In the genomic region with DNA sequence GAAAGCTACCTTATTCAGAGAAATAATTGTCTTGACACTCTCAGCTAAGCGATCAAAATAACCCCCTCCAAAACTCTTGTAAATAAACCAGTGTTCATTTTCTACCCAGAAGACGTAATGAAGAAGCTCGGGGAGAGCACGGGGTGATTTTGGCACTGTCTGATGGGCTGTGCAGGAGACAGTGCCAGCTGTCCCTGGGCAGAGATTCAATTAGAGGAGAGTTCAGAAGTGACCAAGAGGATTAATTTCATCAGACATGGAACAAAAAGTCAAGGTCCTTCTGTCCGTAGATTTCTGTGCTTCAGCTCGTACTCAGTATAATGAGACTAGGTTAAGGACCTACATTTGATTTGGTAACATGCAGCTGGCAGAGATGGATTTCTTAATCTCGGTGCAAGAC, we compare ENCODE assay signal across 10 mouse cellular contexts.
DNase-seq lines count a peak whose midpoint lies in the region; ATAC-seq and TF ChIP-seq lines count a peak whose summit lies in the region.
"Had no signal": no experiment of that assay in that cellular context is flagged by ENCODE, and none has a peak within 500 bp of the region (broad histone marks: within the 10 kb centered on the region; RNA-seq: fewer than 3 reads in every experiment).

No protein-coding gene starts in this region.

- no peak overlapping the region for H3K9ac ChIP-seq in midbrain, postnatal 0 days (replicated peaks; ENCODE audit: low read length, poor library complexity, severe bottlenecking)
- no peak overlapping the region for H3K9ac ChIP-seq in midbrain, embryonic 15.5 days
- H3K9ac ChIP-seq: limb, embryonic 12.5 days had no signal

- H3K36me3 ChIP-seq in heart, embryonic 10.5 days: no peaks in the 10 kb centered on the region
- no peaks in the 10 kb centered on the region for H3K36me3 ChIP-seq in midbrain, postnatal 0 days (ENCODE audit: insufficient read depth, low read length)
- no peaks in the 10 kb centered on the region for H3K36me3 ChIP-seq in midbrain, embryonic 15.5 days (replicated peaks)
- no peaks in the 10 kb centered on the region for H3K36me3 ChIP-seq in embryonic facial prominence, embryonic 10.5 days (replicated peaks)
- H3K36me3 ChIP-seq: limb, embryonic 12.5 days had no signal

- H3K4me1 ChIP-seq in heart, embryonic 10.5 days: no peaks in the 10 kb centered on the region
- H3K4me1 ChIP-seq in midbrain, postnatal 0 days (ENCODE audit: insufficient read depth, low read length): no peaks in the 10 kb centered on the region
- H3K4me1 ChIP-seq in midbrain, embryonic 15.5 days: peaks cover 8% of the 10 kb centered on the region
- H3K4me1 ChIP-seq in embryonic facial prominence, embryonic 10.5 days: peaks cover 6% of the 10 kb centered on the region; the same call in 1 of the 2 replicates

- ATAC-seq in midbrain, postnatal 0 days (ENCODE audit: low FRiP score): no peak; the same call in 1 of the 2 replicates
- no peak for ATAC-seq in midbrain, embryonic 15.5 days (replicated peaks)
- ATAC-seq: intestine, embryonic 16.5 days had no signal

- H3K9me3 ChIP-seq in heart, embryonic 10.5 days: no peaks in the 10 kb centered on the region
- no peaks in the 10 kb centered on the region for H3K9me3 ChIP-seq in midbrain, postnatal 0 days (ENCODE audit: low read length)
- no peaks in the 10 kb centered on the region for H3K9me3 ChIP-seq in midbrain, embryonic 15.5 days
- no peaks in the 10 kb centered on the region for H3K9me3 ChIP-seq in embryonic facial prominence, embryonic 10.5 days
- H3K9me3 ChIP-seq: limb, embryonic 12.5 days had no signal

- no peak overlapping the region for H3K27ac ChIP-seq in heart, embryonic 10.5 days
- H3K27ac ChIP-seq in midbrain, postnatal 0 days (ENCODE audit: low read depth, low read length): no peak overlapping the region
- no peak overlapping the region for H3K27ac ChIP-seq in midbrain, embryonic 15.5 days
- no peak overlapping the region for H3K27ac ChIP-seq in embryonic facial prominence, embryonic 10.5 days (replicated peaks)
- H3K27ac ChIP-seq: limb, embryonic 12.5 days had no signal

- no peak overlapping the region for H3K4me2 ChIP-seq in midbrain, postnatal 0 days (ENCODE audit: low read depth, low read length, poor library complexity, severe bottlenecking)
- no peak overlapping the region for H3K4me2 ChIP-seq in midbrain, embryonic 15.5 days
- H3K4me2 ChIP-seq: limb, embryonic 12.5 days had no signal

- H3K4me3 ChIP-seq in heart, embryonic 10.5 days: no peak overlapping the region
- no peak overlapping the region for H3K4me3 ChIP-seq in midbrain, postnatal 0 days (ENCODE audit: low read depth, low read length)
- H3K4me3 ChIP-seq in midbrain, embryonic 15.5 days: no peak overlapping the region
- H3K4me3 ChIP-seq in embryonic facial prominence, embryonic 10.5 days: no peak overlapping the region
- H3K4me3 ChIP-seq: limb, embryonic 12.5 days had no signal

- WGBS in heart, embryonic 10.5 days: 85% methylated on average over 7 of the region's 7 CpGs
- WGBS in midbrain, postnatal 0 days: 56% methylated on average over 7 of the region's 7 CpGs
- 64% methylated on average over 7 of the region's 7 CpGs for WGBS in midbrain, embryonic 15.5 days
- WGBS in embryonic facial prominence, embryonic 10.5 days: 90% methylated on average over 7 of the region's 7 CpGs

- TF ChIP-seq CTCF in midbrain, postnatal 0 days (IDR thresholded peaks at IDR 0.05): no peak

- DNase-seq in heart, adult 8-10 months (ENCODE audit: low spot score): peak; percentile 63
- DNase-seq in heart, embryonic 10.5 days (ENCODE audit: low spot score): no peak
- DNase-seq in midbrain, postnatal 0 days (ENCODE audit: low spot score): peak; percentile 87
- DNase-seq in cerebellum, postnatal 25 days: peak; percentile 31 to 62
- peak; percentile 89 for DNase-seq in skeletal muscle tissue, adult 2 months (ENCODE audit: low read depth, low spot score)
- DNase-seq in embryonic facial prominence, embryonic 10.5 days (ENCODE audit: low spot score): no peak
- no peak for DNase-seq in thymus, adult 18-20 months

- H3K27me3 ChIP-seq in heart, embryonic 10.5 days (ENCODE audit: insufficient read depth, poor library complexity, severe bottlenecking): no peaks in the 10 kb centered on the region
- H3K27me3 ChIP-seq in midbrain, postnatal 0 days (ENCODE audit: insufficient read depth, low read length): no peaks in the 10 kb centered on the region
- no peaks in the 10 kb centered on the region for H3K27me3 ChIP-seq in midbrain, embryonic 15.5 days (replicated peaks)
- no peaks in the 10 kb centered on the region for H3K27me3 ChIP-seq in embryonic facial prominence, embryonic 10.5 days (replicated peaks; ENCODE audit: low read depth, poor library complexity, severe bottlenecking)
- H3K27me3 ChIP-seq: limb, embryonic 12.5 days had no signal

Comparison
In these comparisons a context has a peak if more than half of its experiments do, and no peak if none do; other contexts are left out.
1. DNase-seq: peak in heart, adult 8-10 months (single experiment), midbrain, postnatal 0 days (single experiment), cerebellum, postnatal 25 days (2 of 2) and skeletal muscle tissue, adult 2 months (single experiment); none in heart, embryonic 10.5 days (single experiment), embryonic facial prominence, embryonic 10.5 days (single experiment) and thymus, adult 18-20 months (0 of 2).